Mouse (Mus musculus): ENCODE measurements at regions not wholly inside any gene's neighbourhood (a gene's known extent, or its start where the extent isn't known, plus 50 kb on each side); places are given as distances from the start of the nearest gene placed in this dataset.

GRCm38 (mm10) chr5:138898440-138898839 is 78.6 kb downstream of the Gm5294 start:
- WGBS = 39% methylated on average over 7 of the region's 7 CpGs
- no peak for ATAC-seq (ENCODE audit: insufficient number of reproducible peaks, insufficient read depth, low FRiP score, low read depth)
- no peak overlapping the region for H3K27ac ChIP-seq (ENCODE audit: low read length)
- no peaks in the 10 kb centered on the region for H3K27me3 ChIP-seq (ENCODE audit: control insufficient read depth, insufficient read depth, low read length)
- no peaks in the 10 kb centered on the region for H3K36me3 ChIP-seq (ENCODE audit: control insufficient read depth, insufficient read depth, low read length)
- H3K4me1 ChIP-seq (ENCODE audit: control insufficient read depth, insufficient read depth, low read length) = peaks cover 6% of the 10 kb centered on the region; the same call in 1 of the 2 replicates
- no peaks in the 10 kb centered on the region for H3K9me3 ChIP-seq (ENCODE audit: control insufficient read depth, low read depth, low read length)
- no peak overlapping the region for H3K4me3 ChIP-seq (ENCODE audit: low read depth, low read length)
- no peak overlapping the region for H3K4me2 ChIP-seq (replicated peaks; ENCODE audit: low read depth, low read length)
- no peak overlapping the region for H3K9ac ChIP-seq (replicated peaks; ENCODE audit: low read depth, low read length)

- 69% methylated on average over 15 of the region's 15 CpGs for WGBS
- ATAC-seq (ENCODE audit: insufficient number of reproducible peaks, insufficient read depth, low FRiP score, low read depth) = no peak
- Histone ChIP-seq H3K4me3 (ENCODE audit: low read depth, low read length) (no peak overlapping the region), H3K9ac (replicated peaks; ENCODE audit: low read depth, low read length) (no peak overlapping the region), H3K36me3 (ENCODE audit: control insufficient read depth, insufficient read depth, low read length) (no peaks in the 10 kb centered on the region), H3K4me1 (ENCODE audit: control insufficient read depth, insufficient read depth, low read length) (peaks cover 6% of the 10 kb centered on the region; the same call in 1 of the 2 replicates), H3K27ac (ENCODE audit: low read length) (no peak overlapping the region), H3K9me3 (ENCODE audit: control insufficient read depth, low read depth, low read length) (no peaks in the 10 kb centered on the region), H3K4me2 (replicated peaks; ENCODE audit: low read depth, low read length) (no peak overlapping the region), H3K27me3 (ENCODE audit: control insufficient read depth, insufficient read depth, low read length) (no peaks in the 10 kb centered on the region)
Observed at GRCm38 (mm10) chr5:138900952-138901599, 81.2 kb downstream of the Gm5294 start.

GRCm38 (mm10) chr5:138902316-138902715 is 82.4 kb downstream of the Gm5294 start:
- no peak overlapping the region for H3K27ac ChIP-seq (ENCODE audit: low read length)
- WGBS = 88% methylated on average over 1 of the region's 1 CpGs

GRCm38 (mm10) chr5:138911769-138912710 is 85.1 kb downstream of the Pdgfa start:
- Histone ChIP-seq H3K9me3 (ENCODE audit: control insufficient read depth, low read depth, low read length) (no peaks in the 10 kb centered on the region), H3K4me2 (replicated peaks; ENCODE audit: low read depth, low read length) (no peak overlapping the region), H3K9ac (replicated peaks; ENCODE audit: low read depth, low read length) (no peak overlapping the region), H3K27me3 (ENCODE audit: control insufficient read depth, insufficient read depth, low read length) (no peaks in the 10 kb centered on the region), H3K4me1 (ENCODE audit: control insufficient read depth, insufficient read depth, low read length) (peaks cover 7% of the 10 kb centered on the region; the same call in 1 of the 2 replicates), H3K36me3 (ENCODE audit: control insufficient read depth, insufficient read depth, low read length) (no peaks in the 10 kb centered on the region), H3K27ac (ENCODE audit: low read length) (no peak overlapping the region), H3K4me3 (ENCODE audit: low read depth, low read length) (no peak overlapping the region)
- WGBS = 55% methylated on average over 7 of the region's 7 CpGs
- ATAC-seq (ENCODE audit: insufficient number of reproducible peaks, insufficient read depth, low FRiP score, low read depth) = no peak

More at GRCm38 (mm10) chr5:138902316-138902715, 82.4 kb downstream of the Gm5294 start:
- no peak overlapping the region for H3K4me3 ChIP-seq (ENCODE audit: low read depth, low read length)
- H3K27me3 ChIP-seq (ENCODE audit: control insufficient read depth, insufficient read depth, low read length) = no peaks in the 10 kb centered on the region
- H3K9me3 ChIP-seq (ENCODE audit: control insufficient read depth, low read depth, low read length) = no peaks in the 10 kb centered on the region
- ATAC-seq (ENCODE audit: insufficient number of reproducible peaks, insufficient read depth, low FRiP score, low read depth) = no peak
- H3K9ac ChIP-seq (replicated peaks; ENCODE audit: low read depth, low read length) = no peak overlapping the region
- H3K4me1 ChIP-seq (ENCODE audit: control insufficient read depth, insufficient read depth, low read length) = peaks cover 6% of the 10 kb centered on the region; the same call in 1 of the 2 replicates
- no peak overlapping the region for H3K4me2 ChIP-seq (replicated peaks; ENCODE audit: low read depth, low read length)
- no peaks in the 10 kb centered on the region for H3K36me3 ChIP-seq (ENCODE audit: control insufficient read depth, insufficient read depth, low read length)

- WGBS = 56% methylated on average over 7 of the region's 7 CpGs
- Histone ChIP-seq H3K9me3 (ENCODE audit: control insufficient read depth, low read depth, low read length) (no peaks in the 10 kb centered on the region), H3K27me3 (ENCODE audit: control insufficient read depth, insufficient read depth, low read length) (no peaks in the 10 kb centered on the region), H3K27ac (ENCODE audit: low read length) (no peak overlapping the region), H3K4me2 (replicated peaks; ENCODE audit: low read depth, low read length) (no peak overlapping the region), H3K36me3 (ENCODE audit: control insufficient read depth, insufficient read depth, low read length) (no peaks in the 10 kb centered on the region), H3K4me1 (ENCODE audit: control insufficient read depth, insufficient read depth, low read length) (peaks cover 7% of the 10 kb centered on the region; the same call in 1 of the 2 replicates), H3K9ac (replicated peaks; ENCODE audit: low read depth, low read length) (no peak overlapping the region), H3K4me3 (ENCODE audit: low read depth, low read length) (no peak overlapping the region)
- no peak for ATAC-seq (ENCODE audit: insufficient number of reproducible peaks, insufficient read depth, low FRiP score, low read depth)
Observed at GRCm38 (mm10) chr5:138912711-138913105, 84.5 kb downstream of the Pdgfa start.

- ATAC-seq (ENCODE audit: insufficient number of reproducible peaks, insufficient read depth, low FRiP score, low read depth) = no peak
- WGBS = 33% methylated on average over 5 of the region's 5 CpGs
- Histone ChIP-seq H3K27ac (ENCODE audit: low read length) (no peak overlapping the region), H3K4me3 (ENCODE audit: low read depth, low read length) (no peak overlapping the region), H3K36me3 (ENCODE audit: control insufficient read depth, insufficient read depth, low read length) (no peaks in the 10 kb centered on the region), H3K27me3 (ENCODE audit: control insufficient read depth, insufficient read depth, low read length) (no peaks in the 10 kb centered on the region), H3K9me3 (ENCODE audit: control insufficient read depth, low read depth, low read length) (peaks cover 2% of the 10 kb centered on the region; the same call in 1 of the 2 replicates), H3K4me2 (replicated peaks; ENCODE audit: low read depth, low read length) (no peak overlapping the region), H3K4me1 (ENCODE audit: control insufficient read depth, insufficient read depth, low read length) (peaks cover 7% of the 10 kb centered on the region; the same call in 1 of the 2 replicates), H3K9ac (replicated peaks; ENCODE audit: low read depth, low read length) (no peak overlapping the region)
Observed at GRCm38 (mm10) chr5:138915068-138915467, 82.1 kb downstream of the Pdgfa start.

- Histone ChIP-seq H3K4me3 (ENCODE audit: low read depth, low read length) (no peak overlapping the region), H3K9ac (replicated peaks; ENCODE audit: low read depth, low read length) (no peak overlapping the region), H3K27me3 (ENCODE audit: control insufficient read depth, insufficient read depth, low read length) (no peaks in the 10 kb centered on the region), H3K4me2 (replicated peaks; ENCODE audit: low read depth, low read length) (no peak overlapping the region), H3K9me3 (ENCODE audit: control insufficient read depth, low read depth, low read length) (peaks cover 2% of the 10 kb centered on the region; the same call in 1 of the 2 replicates), H3K27ac (ENCODE audit: low read length) (no peak overlapping the region), H3K36me3 (ENCODE audit: control insufficient read depth, insufficient read depth, low read length) (no peaks in the 10 kb centered on the region), H3K4me1 (ENCODE audit: control insufficient read depth, insufficient read depth, low read length) (peaks cover 7% of the 10 kb centered on the region; the same call in 1 of the 2 replicates)
- WGBS = 82% methylated on average over 4 of the region's 4 CpGs
- ATAC-seq (ENCODE audit: insufficient number of reproducible peaks, insufficient read depth, low FRiP score, low read depth) = no peak
Observed at GRCm38 (mm10) chr5:138915496-138915895, 81.7 kb downstream of the Pdgfa start.

- H3K9ac ChIP-seq (replicated peaks; ENCODE audit: low read depth, low read length) = no peak overlapping the region
- H3K4me1 ChIP-seq (ENCODE audit: control insufficient read depth, insufficient read depth, low read length) = no peaks in the 10 kb centered on the region
- H3K27ac ChIP-seq (ENCODE audit: low read length) = no peak overlapping the region
- no peaks in the 10 kb centered on the region for H3K27me3 ChIP-seq (ENCODE audit: control insufficient read depth, insufficient read depth, low read length)
- peaks cover 2% of the 10 kb centered on the region; the same call in 1 of the 2 replicates for H3K9me3 ChIP-seq (ENCODE audit: control insufficient read depth, low read depth, low read length)
- no peak for ATAC-seq (ENCODE audit: insufficient number of reproducible peaks, insufficient read depth, low FRiP score, low read depth)
- no peak overlapping the region for H3K4me3 ChIP-seq (ENCODE audit: low read depth, low read length)
- no peak overlapping the region for H3K4me2 ChIP-seq (replicated peaks; ENCODE audit: low read depth, low read length)
- WGBS = 61% methylated on average over 7 of the region's 7 CpGs
- H3K36me3 ChIP-seq (ENCODE audit: control insufficient read depth, insufficient read depth, low read length) = no peaks in the 10 kb centered on the region
Observed at GRCm38 (mm10) chr5:138920156-138920845, 76.9 kb downstream of the Pdgfa start.

Measured in stomach, embryonic 14.5 days (tissue).